Mouse (Mus musculus): ENCODE measurements around the gene Ppih. TPM values are rescaled to one million over a fixed set of nuclear protein-coding genes. Genes with fewer than 3 reads are reported as not detected.

Ppih gene
- total and polyA plus RNA-seq, 3 experiments: 140 to 246 (median 199) TPM

DNA sequence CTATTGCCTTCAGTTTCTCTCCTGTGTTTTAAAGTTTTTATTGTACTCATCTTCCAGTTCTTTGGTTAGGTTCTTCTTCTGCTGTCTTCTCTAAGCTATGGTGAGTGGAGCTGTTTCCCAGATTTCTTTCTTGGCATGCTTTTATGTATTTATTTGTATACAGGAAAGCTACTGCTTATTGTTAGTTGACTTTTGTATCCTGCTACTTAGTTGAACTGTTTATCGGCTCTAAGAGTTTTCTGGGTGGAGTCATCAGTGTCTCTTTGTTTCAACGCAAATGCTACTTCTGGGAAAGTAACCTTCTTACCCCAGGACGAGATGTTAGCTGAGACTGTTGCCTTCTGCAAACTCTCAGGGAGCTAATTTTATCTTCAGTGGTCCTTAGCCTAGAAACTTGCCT lies 56.9 kb downstream of the Ppih start:
- Histone ChIP-seq H3K9ac (ENCODE audit: control insufficient read depth, low read depth, low read length, poor library complexity, severe bottlenecking) (no peak overlapping the region), H3K4me3 (ENCODE audit: control insufficient read depth in 1 of 2, insufficient read depth in 1 of 2, low read depth in 2 of 2, low read length in 2 of 2) (no peak overlapping the region), H3K27me3 (ENCODE audit: control insufficient read depth in 1 of 2, insufficient read depth in 2 of 2, low read length in 2 of 2) (no peaks in the 10 kb centered on the region), H3K4me1 (ENCODE audit: control insufficient read depth in 1 of 2, insufficient read depth in 2 of 2, low read length in 2 of 2) (0 out of 4 replicates have a peak, but pooled peaks cover 0 to 2% of the 10 kb centered on the region in 2 experiments), H3K79me2 (ENCODE audit: control insufficient read depth, insufficient read depth, low read length, poor library complexity) (no peaks in the 10 kb centered on the region), H3K9me3 (replicated peaks; ENCODE audit: insufficient read depth, low read length) (no peaks in the 10 kb centered on the region), H3K27ac (ENCODE audit: control insufficient read depth, low read depth, low read length) (no peak overlapping the region), H3K36me3 (ENCODE audit: control insufficient read depth in 1 of 2, insufficient read depth in 2 of 2, low read length in 2 of 2) (no peaks in the 10 kb centered on the region)
- no peak for DNase-seq (ENCODE audit: low read depth, low spot score)
- TF ChIP-seq TBP (IDR thresholded peaks at IDR 0.05; ENCODE audit: low read depth, low read length) (no peak), BHLHE40 (IDR thresholded peaks at IDR 0.05; ENCODE audit: borderline replicate concordance, low read depth, low read length) (no peak), ZMIZ1 (IDR thresholded peaks at IDR 0.05; ENCODE audit: low read depth, low read length) (no peak), MYC (IDR thresholded peaks at IDR 0.05; ENCODE audit: low read depth, low read length) (no peak), MAZ (IDR thresholded peaks at IDR 0.05; ENCODE audit: low read depth, low read length) (no peak), KAT2A (conservative IDR thresholded peaks at IDR 0.05; ENCODE audit: low read depth, low read length) (no peak), HCFC1 (IDR thresholded peaks at IDR 0.05; ENCODE audit: low read depth, low read length) (no peak), RAD21 (IDR thresholded peaks at IDR 0.05; ENCODE audit: low read depth, low read length) (no peak), SMC3 (IDR thresholded peaks at IDR 0.05; ENCODE audit: low read depth, low read length) (no peak), NRF1 (IDR thresholded peaks at IDR 0.05; ENCODE audit: insufficient read depth, low read depth, low read length, poor library complexity, severe bottlenecking) (no peak), CHD1 (IDR thresholded peaks at IDR 0.05; ENCODE audit: low read depth, low read length) (no peak), POLR2AphosphoS2 (IDR thresholded peaks at IDR 0.05; ENCODE audit: low read length) (no peak), ELF1 (IDR thresholded peaks at IDR 0.05; ENCODE audit: low read depth, low read length) (no peak), CTCF (IDR thresholded peaks at IDR 0.05 in 2 of 3, conservative IDR thresholded peaks at IDR 0.05 in 1 of 3; ENCODE audit: control insufficient read depth in 1 of 3, insufficient read depth in 1 of 3, low read depth in 2 of 3, low read length in 3 of 3, poor library complexity in 1 of 3, severe bottlenecking in 1 of 3) (no peak)

DNA sequence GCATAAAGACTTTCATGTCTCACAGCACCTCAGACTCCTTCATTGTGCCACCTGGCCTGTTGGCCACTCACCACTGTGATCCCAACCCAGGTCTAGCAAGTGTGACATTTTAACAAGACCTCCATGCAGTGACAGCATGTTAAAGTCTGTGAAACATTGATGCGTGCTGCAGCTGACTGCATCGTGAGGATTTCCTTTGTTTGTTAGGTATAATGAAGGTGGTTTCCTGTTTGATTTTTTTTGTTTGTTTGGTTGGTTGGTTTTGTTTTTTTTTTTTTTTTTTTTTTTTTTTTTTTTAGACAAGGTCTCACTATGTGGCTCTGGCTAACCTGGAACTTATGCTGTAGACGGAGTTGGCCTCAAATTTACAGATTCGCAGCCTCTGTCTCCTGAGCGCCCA lies 57.9 kb downstream of the Ppih start:
- Histone ChIP-seq H3K27ac (ENCODE audit: control insufficient read depth, low read depth, low read length) (no peak overlapping the region), H3K9me3 (replicated peaks; ENCODE audit: insufficient read depth, low read length) (no peaks in the 10 kb centered on the region), H3K79me2 (ENCODE audit: control insufficient read depth, insufficient read depth, low read length, poor library complexity) (no peaks in the 10 kb centered on the region), H3K9ac (ENCODE audit: control insufficient read depth, low read depth, low read length, poor library complexity, severe bottlenecking) (no peak overlapping the region), H3K4me3 (ENCODE audit: control insufficient read depth in 1 of 2, insufficient read depth in 1 of 2, low read depth in 2 of 2, low read length in 2 of 2) (no peak overlapping the region), H3K4me1 (ENCODE audit: control insufficient read depth in 1 of 2, insufficient read depth in 2 of 2, low read length in 2 of 2) (0 out of 4 replicates have a peak, but pooled peaks cover 0 to 2% of the 10 kb centered on the region in 2 experiments), H3K27me3 (ENCODE audit: control insufficient read depth in 1 of 2, insufficient read depth in 2 of 2, low read length in 2 of 2) (no peaks in the 10 kb centered on the region), H3K36me3 (ENCODE audit: control insufficient read depth in 1 of 2, insufficient read depth in 2 of 2, low read length in 2 of 2) (no peaks in the 10 kb centered on the region)
- no peak for DNase-seq (ENCODE audit: low read depth, low spot score)
- no peak for TF ChIP-seq GABPA (IDR thresholded peaks at IDR 0.05; ENCODE audit: low read depth, low read length)
- TF ChIP-seq ZC3H11A (IDR thresholded peaks at IDR 0.05; ENCODE audit: low read depth, low read length): no peak
- no peak for TF ChIP-seq HCFC1 (IDR thresholded peaks at IDR 0.05; ENCODE audit: low read depth, low read length)
- TF ChIP-seq MAX (IDR thresholded peaks at IDR 0.05; ENCODE audit: low read length): no peak
- TF ChIP-seq NELFE (IDR thresholded peaks at IDR 0.05; ENCODE audit: low read depth, low read length): no peak
- no peak for TF ChIP-seq CTCF (IDR thresholded peaks at IDR 0.05 in 2 of 3, conservative IDR thresholded peaks at IDR 0.05 in 1 of 3; ENCODE audit: control insufficient read depth in 1 of 3, insufficient read depth in 1 of 3, low read depth in 2 of 3, low read length in 3 of 3, poor library complexity in 1 of 3, severe bottlenecking in 1 of 3)
- no peak for TF ChIP-seq EP300 (IDR thresholded peaks at IDR 0.05; ENCODE audit: low read depth in 1 of 2, low read length in 2 of 2)
- TF ChIP-seq MAFK (IDR thresholded peaks at IDR 0.05; ENCODE audit: borderline replicate concordance, low read depth, low read length): no peak
- no peak for TF ChIP-seq JUND (IDR thresholded peaks at IDR 0.05; ENCODE audit: low read depth, low read length)
- TF ChIP-seq NRF1 (IDR thresholded peaks at IDR 0.05; ENCODE audit: insufficient read depth, low read depth, low read length, poor library complexity, severe bottlenecking): no peak
- TF ChIP-seq ELF1 (IDR thresholded peaks at IDR 0.05; ENCODE audit: low read depth, low read length): no peak
- no peak for TF ChIP-seq MXI1 (IDR thresholded peaks at IDR 0.05; ENCODE audit: low read depth, low read length)
- TF ChIP-seq TCF12 (IDR thresholded peaks at IDR 0.05; ENCODE audit: low read depth, low read length): no peak
- TF ChIP-seq CHD2 (IDR thresholded peaks at IDR 0.05; ENCODE audit: low read length): no peak
- no peak for TF ChIP-seq KAT2A (conservative IDR thresholded peaks at IDR 0.05; ENCODE audit: low read depth, low read length)
- TF ChIP-seq TAL1 (IDR thresholded peaks at IDR 0.05; ENCODE audit: low read length): no peak
- no peak for TF ChIP-seq POLR2AphosphoS2 (IDR thresholded peaks at IDR 0.05; ENCODE audit: low read length)
- TF ChIP-seq E2F4 (IDR thresholded peaks at IDR 0.05; ENCODE audit: borderline replicate concordance, low read depth, low read length): no peak
- TF ChIP-seq ETS1 (IDR thresholded peaks at IDR 0.05; ENCODE audit: low read depth, low read length): no peak
